Mouse (Mus musculus) monocyte, adult 5-6 weeks (primary cell): ENCODE data around the gene Nup107. TPM values are rescaled to one million over a fixed set of nuclear protein-coding genes. Genes with fewer than 3 reads are reported as not detected.

Experiments
- total RNA-seq: library from RNA; stranded (forward); fragments of 200-1000, 200-491, 200-594 nt; gene quantifications from 3 replicates; pipeline ENCODE4 v1.2.3, GENCODE M21; 2017

The Nup107 gene
- total RNA-seq, 1 experiment from 2014 or later: 83.6 TPM

Other genes with a start within 250 kb of the Nup107 start
- 2.1 to 7.3 TPM (median 4.2 TPM) in 3 replicates for gene Cpm, start 163.2 kb downstream of the Nup107 start, total RNA-seq
- 159 to 175 TPM (median 170 TPM) in 3 replicates for gene Mdm2, start 81.9 kb downstream of the Nup107 start, total RNA-seq
- gene Slc35e3, start 46.3 kb downstream of the Nup107 start, total RNA-seq: 18.0 to 20.6 TPM (median 20.0 TPM) in 3 replicates
- 807 to 1,253 TPM (median 1,136 TPM) in 3 replicates for gene Rap1b, start 53.3 kb upstream of the Nup107 start, total RNA-seq